Comparison of ENCODE assay signal across 11 mouse cellular contexts in genomic region chr5:90689426-90690128, GRCm38 (mm10). TPM values are rescaled to one million over a fixed set of nuclear protein-coding genes. Genes with fewer than 3 reads are reported as not detected.
DNase-seq lines count a peak whose midpoint lies in the region; ATAC-seq and TF ChIP-seq lines count a peak whose summit lies in the region.
"Had no signal": no experiment of that assay in that cellular context is flagged by ENCODE, and none has a peak within 500 bp of the region (broad histone marks: within the 10 kb centered on the region; RNA-seq: fewer than 3 reads in every experiment).

No protein-coding gene starts in this region.

- intact Hi-C loops in left cerebral cortex, postnatal 14 days (cut with DNase I), result no loop called here

- 82% methylated on average over 8 of the region's 8 CpGs for WGBS in heart, embryonic 10.5 days
- 64% methylated on average over 8 of the region's 8 CpGs for WGBS in lung, embryonic 15.5 days
- WGBS in small intestine, adult 2 months, result 69% methylated on average over 8 of the region's 8 CpGs

- ATAC-seq in granulocyte monocyte progenitor cell, adult 5-6 weeks (replicated peaks; ENCODE audit: poor library complexity, severe bottlenecking), result peak; percentile 92
- peak; percentile 62; the same call in 1 of the 2 replicates for ATAC-seq in lung, embryonic 15.5 days (ENCODE audit: borderline replicate concordance, extremely low read depth, low FRiP score, low TSS enrichment)

- no peaks in the 10 kb centered on the region for H3K4me1 ChIP-seq in heart, embryonic 10.5 days
- H3K4me1 ChIP-seq in lung, embryonic 15.5 days, result peaks cover 13% of the 10 kb centered on the region; the same call in 1 of the 2 replicates
- H3K4me1 ChIP-seq in small intestine, adult 2 months (ENCODE audit: control insufficient read depth, insufficient read depth, insufficient read length, low read length), result no peaks in the 10 kb centered on the region
- H3K4me1 ChIP-seq: neural tube, embryonic 15.5 days had no signal

- peak; percentile 13 for DNase-seq in heart, adult 8-10 months (ENCODE audit: low spot score)
- no peak for DNase-seq in heart, embryonic 10.5 days (ENCODE audit: low spot score)
- DNase-seq in MN1 (ENCODE audit: low spot score), result no peak
- DNase-seq in layer of hippocampus, adult 11-12 months (ENCODE audit: low spot score), result no peak
- no peak for DNase-seq in left cerebral cortex, postnatal 14 days (ENCODE audit: low spot score in 2 of 2)
- DNase-seq: kidney, adult 2 months; left cerebral cortex, postnatal 4 days had no signal

- H3K9me3 ChIP-seq in heart, embryonic 10.5 days, result no peaks in the 10 kb centered on the region
- no peaks in the 10 kb centered on the region for H3K9me3 ChIP-seq in lung, embryonic 15.5 days
- H3K9me3 ChIP-seq: neural tube, embryonic 15.5 days had no signal

- TF ChIP-seq POLR2A in small intestine, adult 2 months (IDR thresholded peaks at IDR 0.05; ENCODE audit: low read depth, low read length), result no peak

- no peak overlapping the region for H3K27ac ChIP-seq in heart, embryonic 10.5 days
- H3K27ac ChIP-seq in lung, embryonic 15.5 days, result no peak overlapping the region
- H3K27ac ChIP-seq in small intestine, adult 2 months (ENCODE audit: insufficient read depth, low read depth, low read length), result 0 out of 2 replicates have a peak overlapping the region, but pooled peaks have one; percentile 5
- H3K27ac ChIP-seq: neural tube, embryonic 15.5 days had no signal

- no peak overlapping the region for H3K4me2 ChIP-seq in lung, embryonic 15.5 days
- H3K4me2 ChIP-seq: neural tube, embryonic 15.5 days had no signal

- no peaks in the 10 kb centered on the region for H3K27me3 ChIP-seq in heart, embryonic 10.5 days (ENCODE audit: insufficient read depth, poor library complexity, severe bottlenecking)
- no peaks in the 10 kb centered on the region for H3K27me3 ChIP-seq in lung, embryonic 15.5 days
- no peaks in the 10 kb centered on the region for H3K27me3 ChIP-seq in small intestine, adult 2 months (ENCODE audit: control insufficient read depth, insufficient read depth, low read length)
- H3K27me3 ChIP-seq: neural tube, embryonic 15.5 days had no signal

- H3K4me3 ChIP-seq in heart, embryonic 10.5 days, result no peak overlapping the region
- H3K4me3 ChIP-seq in lung, embryonic 15.5 days, result no peak overlapping the region
- H3K4me3 ChIP-seq in small intestine, adult 2 months (ENCODE audit: low read depth, low read length), result no peak overlapping the region
- H3K4me3 ChIP-seq: neural tube, embryonic 15.5 days had no signal

- TF ChIP-seq CTCF in small intestine, adult 2 months (IDR thresholded peaks at IDR 0.05; ENCODE audit: extremely low read depth, insufficient read length, insufficient replicate concordance, low read depth, low read length), result no peak

- no peak overlapping the region for H3K9ac ChIP-seq in lung, embryonic 15.5 days
- H3K9ac ChIP-seq: neural tube, embryonic 15.5 days had no signal

- no peaks in the 10 kb centered on the region for H3K36me3 ChIP-seq in heart, embryonic 10.5 days
- H3K36me3 ChIP-seq in lung, embryonic 15.5 days, result no peaks in the 10 kb centered on the region
- H3K36me3 ChIP-seq in small intestine, adult 2 months (ENCODE audit: control insufficient read depth, insufficient read depth, low read length), result no peaks in the 10 kb centered on the region
- H3K36me3 ChIP-seq: neural tube, embryonic 15.5 days had no signal

RNA-seq across cellular contexts. Expression of gene Rassf6, which starts 49.1 kb away (rescaled TPM):
- not detected for total RNA-seq in heart, adult 8-10 months (2022)
- polyA plus RNA-seq in heart, embryonic 10.5 days (2016; fragmentation: Nextera tagmentation; extraction: Ambion mirVana), result 0.54 and 1.8 TPM in 2 replicates
- not detected in 2 replicates for total RNA-seq in granulocyte monocyte progenitor cell, adult 5-6 weeks (2014; fragmentation: Nextera tagmentation)
- 0.36 TPM in 1 of 2 replicates, not detected in the other for total RNA-seq in granulocyte monocyte progenitor cell, adult 5-6 weeks (2017)
- 3.8 and 4.2 TPM in 2 replicates for polyA plus RNA-seq in lung, embryonic 15.5 days (2015; fragmentation: Nextera tagmentation; extraction: Ambion mirVana)
- polyA plus RNA-seq in small intestine, adult 2 months (2012; rRNA removed), result 2.0 and 6.1 TPM in 2 replicates
- 1 to 10 TPM; 1.0 to 1.7 TPM for total RNA-seq in left cerebral cortex, postnatal 14 days (2021)
